Mouse (Mus musculus) mammary gland, adult 2 months (tissue): ENCODE data around the gene Pex16. TPM values are rescaled to one million over a fixed set of nuclear protein-coding genes. Genes with fewer than 3 reads are reported as not detected.

Source experiments
- polyA plus RNA-seq: library from polyadenylated mRNA; depleted of rRNA; stranded (reverse); fragments of >200 nt; gene quantifications from 2 replicates; pipeline ENCODE4 v1.2.3, GENCODE M21; 2012; ENCODE audit warnings: low replicate concordance; rRNA removed

Pex16 gene
- 162 and 186 TPM in 2 replicates for polyA plus RNA-seq

GRCm38 (mm10) chr2:92374514-92374913 is at the start of gene Pex16, which contains the start of gene Large2:
Pex16 (plus strand) TSS chr2:92374676.
Large2 (minus strand) TSS chr2:92374869.

GRCm38 (mm10) chr2:92381901-92382588 is 7.6 kb downstream of the Pex16 start, which contains the start of gene 1700029I15Rik:
1700029I15Rik (plus strand) TSS chr2:92382538.

GRCm38 (mm10) chr2:92401091-92401561 is 26.6 kb downstream of the Pex16 start, which contains the start of gene Mapk8ip1:
Mapk8ip1 (minus strand) TSS chr2:92401263.

Other genes with a start within 250 kb of the Pex16 start
- gene Large2, start 193 bp downstream of the Pex16 start, polyA plus RNA-seq = 16.2 and 21.5 TPM in 2 replicates
- 10.7 and 12.1 TPM in 2 replicates for gene 1700029I15Rik, start 7.9 kb downstream of the Pex16 start, polyA plus RNA-seq
- 31.3 and 54.1 TPM in 2 replicates for gene Mapk8ip1, start 26.6 kb downstream of the Pex16 start, polyA plus RNA-seq
- 30.3 and 36.4 TPM in 2 replicates for gene Cry2, start 59.4 kb downstream of the Pex16 start, polyA plus RNA-seq
- 60.0 and 64.3 TPM in 2 replicates for gene Slc35c1, start 85.9 kb downstream of the Pex16 start, polyA plus RNA-seq
- gene Chst1, start 225.0 kb downstream of the Pex16 start, polyA plus RNA-seq = 108 and 121 TPM in 2 replicates